Comparison of ENCODE assay signal across 11 mouse cellular contexts in the genomic region with DNA sequence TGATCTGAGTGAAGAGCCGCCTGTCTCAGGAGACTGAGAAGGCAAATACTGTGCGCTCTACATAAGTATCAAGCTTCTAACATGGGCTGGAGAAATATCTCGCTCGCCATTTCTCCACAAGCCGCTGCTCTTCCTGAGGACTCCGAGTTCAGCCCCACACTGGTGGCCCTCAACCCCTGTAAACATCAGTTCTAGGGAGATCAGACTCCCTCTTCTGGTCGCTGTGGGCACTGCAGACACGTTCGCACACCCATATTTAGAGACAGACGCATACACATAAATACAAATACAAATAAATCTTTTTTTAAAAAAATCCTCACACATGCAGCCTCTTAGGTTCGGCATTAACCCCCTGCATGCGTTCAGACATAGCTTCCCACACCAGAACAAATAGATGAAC. TPM values are rescaled to one million over a fixed set of nuclear protein-coding genes. Genes with fewer than 3 reads are reported as not detected.
DNase-seq lines count a peak whose midpoint lies in the region; ATAC-seq and TF ChIP-seq lines count a peak whose summit lies in the region.
"Had no signal": no experiment of that assay in that cellular context is flagged by ENCODE, and none has a peak within 500 bp of the region (broad histone marks: within the 10 kb centered on the region; RNA-seq: fewer than 3 reads in every experiment).

No protein-coding gene starts in this region.

- H3K9ac ChIP-seq in liver, embryonic 11.5 days (ENCODE audit: low read depth, low read length): no peak overlapping the region
- no peak overlapping the region for H3K9ac ChIP-seq in MEL (ENCODE audit: control insufficient read depth, low read depth, low read length, poor library complexity, severe bottlenecking)
- H3K9ac ChIP-seq in midbrain, embryonic 16.5 days (ENCODE audit: low read depth, low read length): no peak overlapping the region
- H3K9ac ChIP-seq: hindbrain, embryonic 15.5 days had no signal

- 77% methylated on average over 12 of the region's 12 CpGs for WGBS in liver, embryonic 11.5 days
- WGBS in midbrain, embryonic 16.5 days: 75% methylated on average over 12 of the region's 12 CpGs

- TF ChIP-seq EP300 in MEL (IDR thresholded peaks at IDR 0.05; ENCODE audit: low read depth in 1 of 2, low read length in 2 of 2): no peak

- DNase-seq in CD4-positive, CD25-positive, alpha-beta regulatory T cell, adult 2 months (ENCODE audit: low read depth, low spot score): peak; percentile 6
- DNase-seq in liver (peak; percentile 4), MEL (ENCODE audit: low read depth, low spot score) (peak; percentile 18)
- DNase-seq in liver, embryonic 11.5 days (ENCODE audit: low spot score): no peak
- DNase-seq in gastrocnemius, postnatal 10 days: no peak
- no peak for DNase-seq in spleen, adult 18-20 months
- DNase-seq: adrenal gland, postnatal 10 days had no signal

- no peaks in the 10 kb centered on the region for H3K4me1 ChIP-seq in liver, embryonic 11.5 days (replicated peaks; ENCODE audit: control insufficient read depth, insufficient read depth, low read length)
- no peaks in the 10 kb centered on the region for H3K4me1 ChIP-seq in MEL (ENCODE audit: control insufficient read depth in 1 of 2, insufficient read depth in 2 of 2, low read length in 2 of 2)
- H3K4me1 ChIP-seq in midbrain, embryonic 16.5 days (ENCODE audit: control insufficient read depth, insufficient read depth, low read length): peaks cover 10% of the 10 kb centered on the region

- TF ChIP-seq RAD21 in MEL (IDR thresholded peaks at IDR 0.05; ENCODE audit: low read depth, low read length): peak; percentile 21

- no peaks in the 10 kb centered on the region for H3K27me3 ChIP-seq in liver, embryonic 11.5 days (replicated peaks; ENCODE audit: control insufficient read depth, insufficient read depth, low read length)
- peaks cover 0 to 3% of the 10 kb centered on the region in 2 experiments; a peak in 2 of 4 replicates for H3K27me3 ChIP-seq in MEL (ENCODE audit: control insufficient read depth in 1 of 2, insufficient read depth in 2 of 2, low read length in 2 of 2)
- H3K27me3 ChIP-seq in midbrain, embryonic 16.5 days (ENCODE audit: control insufficient read depth, insufficient read depth, low read depth, low read length): no peaks in the 10 kb centered on the region
- H3K27me3 ChIP-seq: hindbrain, embryonic 15.5 days had no signal

- peak; percentile 37 to 41 (median 40) for TF ChIP-seq CTCF in MEL (IDR thresholded peaks at IDR 0.05 in 2 of 3, conservative IDR thresholded peaks at IDR 0.05 in 1 of 3; ENCODE audit: control insufficient read depth in 1 of 3, insufficient read depth in 1 of 3, low read depth in 2 of 3, low read length in 3 of 3, poor library complexity in 1 of 3, severe bottlenecking in 1 of 3)

- H3K36me3 ChIP-seq in liver, embryonic 11.5 days (ENCODE audit: control insufficient read depth, insufficient read depth, low read length): no peaks in the 10 kb centered on the region
- H3K36me3 ChIP-seq in MEL (ENCODE audit: control insufficient read depth in 1 of 2, insufficient read depth in 2 of 2, low read length in 2 of 2): no peaks in the 10 kb centered on the region
- no peaks in the 10 kb centered on the region for H3K36me3 ChIP-seq in midbrain, embryonic 16.5 days (ENCODE audit: control insufficient read depth, insufficient read depth, low read length)
- H3K36me3 ChIP-seq: hindbrain, embryonic 15.5 days; limb, embryonic 10.5 days had no signal

- H3K4me3 ChIP-seq in liver, embryonic 11.5 days (ENCODE audit: low read depth, low read length): no peak overlapping the region
- no peak overlapping the region for H3K4me3 ChIP-seq in MEL (ENCODE audit: control insufficient read depth in 1 of 2, insufficient read depth in 1 of 2, low read depth in 2 of 2, low read length in 2 of 2)
- no peak overlapping the region for H3K4me3 ChIP-seq in midbrain, embryonic 16.5 days (ENCODE audit: low read depth, low read length)
- H3K4me3 ChIP-seq: hindbrain, embryonic 15.5 days; limb, embryonic 10.5 days had no signal

- no peaks in the 10 kb centered on the region for H3K9me3 ChIP-seq in liver, embryonic 11.5 days (ENCODE audit: control insufficient read depth, low read length)
- H3K9me3 ChIP-seq in MEL (replicated peaks; ENCODE audit: insufficient read depth, low read length): no peaks in the 10 kb centered on the region
- no peaks in the 10 kb centered on the region for H3K9me3 ChIP-seq in midbrain, embryonic 16.5 days (replicated peaks; ENCODE audit: control insufficient read depth, low read length, poor library complexity, severe bottlenecking)
- H3K9me3 ChIP-seq: hindbrain, embryonic 15.5 days; limb, embryonic 10.5 days had no signal

- H3K4me2 ChIP-seq in liver, embryonic 11.5 days: no peak overlapping the region
- no peak overlapping the region for H3K4me2 ChIP-seq in midbrain, embryonic 16.5 days (ENCODE audit: low read length)

- no peak for TF ChIP-seq POLR2A in MEL (IDR thresholded peaks at IDR 0.05; ENCODE audit: control insufficient read depth in 1 of 2, insufficient read depth in 1 of 2, low read depth in 1 of 2, low read length in 2 of 2, poor library complexity in 1 of 2)

- H3K27ac ChIP-seq in liver, embryonic 11.5 days (ENCODE audit: low read depth, low read length): no peak overlapping the region
- H3K27ac ChIP-seq in MEL (ENCODE audit: control insufficient read depth, low read depth, low read length): no peak overlapping the region
- no peak overlapping the region for H3K27ac ChIP-seq in midbrain, embryonic 16.5 days (ENCODE audit: low read length)
- H3K27ac ChIP-seq: hindbrain, embryonic 15.5 days; limb, embryonic 10.5 days had no signal

- H3K79me2 ChIP-seq in MEL (ENCODE audit: control insufficient read depth, insufficient read depth, low read length, poor library complexity): no peaks in the 10 kb centered on the region

- no peak for ATAC-seq in CD4-positive, CD25-positive, alpha-beta regulatory T cell, adult 4 months
- ATAC-seq in liver, embryonic 11.5 days (replicated peaks; ENCODE audit: low FRiP score): no peak
- peak; percentile 33; the same call in 1 of the 2 replicates for ATAC-seq in midbrain, embryonic 16.5 days

TF ChIP-seq in MEL, 35 proteins besides CTCF, POLR2A, EP300 and RAD21:
- TF ChIP-seq SMC3 (IDR thresholded peaks at IDR 0.05; ENCODE audit: low read depth, low read length) (peak; percentile 41), ZNF384 (IDR thresholded peaks at IDR 0.05; ENCODE audit: low read depth, low read length) (no peak)

RNA-seq across cellular contexts. Expression of a gene that starts 41.3 kb away (rescaled TPM):
- polyA plus RNA-seq in CD4-positive, CD25-positive, alpha-beta regulatory T cell, adult 4 months (2017; shearing (Covaris generic)): 10 to 100 TPM; 16.1 to 17.6 TPM
- 9.2 and 10.1 TPM in 2 replicates for polyA plus RNA-seq in liver, embryonic 11.5 days (2014; fragmentation: Nextera tagmentation; extraction: Ambion mirVana)
- 18.0 and 21.3 TPM in 2 replicates for total RNA-seq in MEL (2012; rRNA removed)
- 10 to 100 TPM in 1 of 2 experiments, not detected in 1; 21.5 TPM for polyA plus RNA-seq in MEL (2012; ENCODE audit: insufficient read depth in 1 of 2, insufficient read length in 2 of 2, low read depth in 1 of 2, low replicate concordance in 2 of 2, missing spikeins in 1 of 2)
- polyA plus RNA-seq in midbrain, embryonic 16.5 days (2015; fragmentation: Nextera tagmentation; extraction: Ambion mirVana): 11.9 and 12.7 TPM in 2 replicates
- 10 to 100 TPM; 11.9 to 15.4 TPM for total RNA-seq in gastrocnemius, postnatal 10 days (2021)

RNA-seq across cellular contexts. Expression of a gene that starts 57.2 kb away (rescaled TPM):
- polyA plus RNA-seq in CD4-positive, CD25-positive, alpha-beta regulatory T cell, adult 4 months (2017; shearing (Covaris generic)): 10 to 100 TPM; 37.0 to 58.8 TPM
- polyA plus RNA-seq in liver, embryonic 11.5 days (2014; fragmentation: Nextera tagmentation; extraction: Ambion mirVana): 8.7 and 9.8 TPM in 2 replicates
- 11.0 and 16.9 TPM in 2 replicates for total RNA-seq in MEL (2012; rRNA removed)
- polyA plus RNA-seq in MEL (2012; ENCODE audit: insufficient read depth in 1 of 2, insufficient read length in 2 of 2, low read depth in 1 of 2, low replicate concordance in 2 of 2, missing spikeins in 1 of 2): 10 to 100 TPM in 1 of 2 experiments, not detected in 1; 16.1 TPM
- 44.5 and 49.9 TPM in 2 replicates for polyA plus RNA-seq in midbrain, embryonic 16.5 days (2015; fragmentation: Nextera tagmentation; extraction: Ambion mirVana)
- 10 to 100 TPM; 41.5 to 43.0 TPM for total RNA-seq in gastrocnemius, postnatal 10 days (2021)

Comparison
In these comparisons a context has a peak if more than half of its experiments do, and no peak if none do; other contexts are left out.
1. DNase-seq: peak in CD4-positive, CD25-positive, alpha-beta regulatory T cell, adult 2 months (single experiment), liver (single experiment) and MEL (single experiment); none in liver, embryonic 11.5 days (single experiment), gastrocnemius, postnatal 10 days (single experiment) and spleen, adult 18-20 months (0 of 2).